Mouse (Mus musculus) lung, postnatal 0 days (tissue): Measurements from ENCODE around the gene A230050P20Rik.

Experiments
- CTCF ChIP-seq: IDR thresholded peaks from 2 replicates; pipeline ENCODE4 v1.5.1; 2016; ENCODE audit warnings: antibody characterized with exemption, mild to moderate bottlenecking
- EP300 ChIP-seq: IDR thresholded peaks from 2 replicates; pipeline ENCODE4 v1.6.1; 2016; ENCODE audit warnings: antibody characterized with exemption, mild to moderate bottlenecking, control low read depth

DNA sequence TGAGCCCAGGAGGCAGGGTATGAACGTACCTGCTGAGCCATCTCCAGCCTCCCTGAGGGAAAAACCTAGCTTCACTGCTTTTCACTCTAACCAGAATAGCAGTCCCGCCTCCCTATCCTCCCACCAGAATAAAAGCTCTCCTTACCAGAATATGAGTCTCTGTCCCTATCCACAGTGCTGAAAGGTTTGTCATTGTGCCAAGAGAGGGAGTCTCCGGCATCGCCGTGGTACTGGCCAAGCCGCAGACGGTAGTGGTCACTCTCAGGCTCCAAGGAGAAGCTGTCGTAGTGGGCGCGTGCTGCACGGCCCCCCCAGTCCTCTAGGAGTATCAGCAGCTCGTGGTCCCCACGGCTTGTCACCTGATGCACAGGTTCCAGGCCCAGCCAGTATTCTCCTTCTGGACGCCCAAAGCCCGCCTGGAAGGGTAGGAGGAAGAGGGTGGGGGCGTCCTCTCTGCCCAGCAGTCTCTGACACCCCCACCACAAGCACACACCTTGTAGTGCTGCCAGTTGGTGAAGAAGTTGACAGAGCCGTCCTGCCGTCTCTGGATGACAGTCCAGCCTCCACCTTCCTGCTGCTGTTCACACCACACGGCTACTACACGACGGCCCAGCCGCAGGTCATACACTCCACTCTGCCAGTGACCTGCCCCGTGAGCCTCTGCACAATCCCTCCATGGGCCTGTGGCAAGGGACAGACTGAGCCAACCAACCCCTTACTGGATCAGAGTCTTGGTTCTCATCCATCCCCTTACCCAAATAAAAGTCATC lies 6.8 kb downstream of the A230050P20Rik start:
- TF ChIP-seq CTCF (no peak), EP300 (no peak)
